Mouse (Mus musculus) embryonic fibroblast, embryonic 13.5 days (primary cell): ENCODE measurements around the gene Got2. TPM values are rescaled to one million over a fixed set of nuclear protein-coding genes. Genes with fewer than 3 reads are reported as not detected.

Source experiments
- H3K27ac ChIP-seq: 2 replicates; pipeline ENCODE4 v1.5.1; 2012; ENCODE audit warnings: low read length, control low read depth, inconsistent platforms; ENCODE audit not compliant: insufficient read depth
- H3K4me1 ChIP-seq: 2 replicates; pipeline ENCODE4 v1.6.1; 2011; ENCODE audit warnings: low read length; ENCODE audit not compliant: control insufficient read depth, insufficient read depth
- H3K4me3 ChIP-seq: 2 replicates; pipeline ENCODE4 v1.5.1; 2011; ENCODE audit warnings: mild to moderate bottlenecking, control low read depth, low read length; ENCODE audit not compliant: insufficient read depth
- CTCF ChIP-seq: IDR thresholded peaks from 2 replicates; pipeline ENCODE4 v1.5.1; 2011; ENCODE audit warnings: mild to moderate bottlenecking, control low read depth, low read length, moderate library complexity, borderline replicate concordance; ENCODE audit not compliant: insufficient read depth
- POLR2A ChIP-seq: IDR thresholded peaks from 2 replicates; pipeline ENCODE4 v1.6.1; 2011; ENCODE audit warnings: low read depth, mild to moderate bottlenecking, control low read depth, low read length, moderate library complexity
- polyA plus RNA-seq: library from polyadenylated mRNA; stranded (reverse); fragments of >200 nt; gene quantifications from 2 replicates; pipeline ENCODE4 v1.2.4, GENCODE M21; 2011; ENCODE audit warnings: low read depth; ENCODE audit not compliant: missing spikeins, insufficient read length

The Got2 gene
- 122 and 144 TPM in 2 replicates for polyA plus RNA-seq

GRCm38 (mm10) chr8:95888285-95889136 is at the start of gene Got2:
Gene Got2, minus strand, starts transcription at chr8:95888547.
- H3K27ac ChIP-seq: peak within 1 kb of the TSS; percentile 41
- peak within 1 kb of the TSS; percentile 85 for H3K4me3 ChIP-seq
- H3K4me1 ChIP-seq: peaks cover 4% of the 10 kb centered on the region; the same call in 1 of the 2 replicates
- 0 out of 2 replicates have a peak, but pooled peaks have one; percentile 49 for TF ChIP-seq POLR2A
- TF ChIP-seq CTCF: peak; percentile 76

- Histone ChIP-seq H3K4me1 (no peaks in the 10 kb centered on the region), H3K4me3 (no peak overlapping the region), H3K27ac (no peak overlapping the region)
- TF ChIP-seq CTCF (no peak), POLR2A (no peak)
These were observed 44.5 kb upstream of the Got2 start for GRCm38 (mm10) chr8:95932841-95933240.

DNA sequence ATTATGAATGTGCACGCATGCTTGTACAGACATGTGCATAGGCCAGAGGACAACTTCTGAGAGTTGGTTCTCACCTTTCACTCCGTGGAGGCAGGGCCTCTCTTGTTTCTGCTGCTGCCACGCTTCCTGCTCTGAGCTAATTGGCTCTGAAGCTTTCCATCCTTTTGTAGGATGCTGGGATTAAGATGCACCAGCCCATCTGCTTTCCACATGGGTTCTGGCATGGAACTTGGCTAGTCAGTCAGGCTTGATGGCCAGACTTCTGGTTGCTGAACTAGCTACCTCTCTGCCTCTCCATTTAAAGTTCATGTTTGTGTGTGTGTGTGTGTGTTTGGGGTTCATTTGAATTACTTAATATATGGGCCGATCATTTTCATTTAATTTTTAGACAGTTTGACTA is 41.5 kb upstream of the Got2 start:
- Histone ChIP-seq H3K4me1 (no peaks in the 10 kb centered on the region), H3K27ac (no peak overlapping the region), H3K4me3 (no peak overlapping the region)
- TF ChIP-seq CTCF (no peak), POLR2A (no peak)

DNA sequence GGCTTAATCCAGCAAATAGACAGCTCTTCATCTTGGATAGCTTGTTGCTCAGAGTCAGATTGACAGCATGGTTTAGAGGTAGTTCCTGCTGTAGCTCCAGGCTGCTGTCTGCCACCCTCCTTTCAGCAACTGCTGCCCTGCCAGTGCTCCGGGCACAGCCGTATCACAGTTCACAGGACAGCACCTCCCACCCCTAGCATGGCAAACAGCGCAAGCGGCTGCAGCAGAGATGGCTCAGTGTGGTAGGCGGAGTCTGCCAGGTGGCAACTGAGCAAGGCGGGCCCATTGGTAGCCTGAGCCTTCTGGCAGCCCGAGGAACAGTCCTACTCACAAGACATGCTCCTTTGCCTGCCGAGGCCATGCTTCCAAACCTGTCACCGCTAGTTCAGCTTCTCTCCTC is 27.8 kb upstream of the Got2 start:
- H3K4me3 ChIP-seq: 0 out of 2 replicates have a peak overlapping the region, but pooled peaks have one; percentile 4
- TF ChIP-seq POLR2A (no peak), CTCF (no peak)

DNA sequence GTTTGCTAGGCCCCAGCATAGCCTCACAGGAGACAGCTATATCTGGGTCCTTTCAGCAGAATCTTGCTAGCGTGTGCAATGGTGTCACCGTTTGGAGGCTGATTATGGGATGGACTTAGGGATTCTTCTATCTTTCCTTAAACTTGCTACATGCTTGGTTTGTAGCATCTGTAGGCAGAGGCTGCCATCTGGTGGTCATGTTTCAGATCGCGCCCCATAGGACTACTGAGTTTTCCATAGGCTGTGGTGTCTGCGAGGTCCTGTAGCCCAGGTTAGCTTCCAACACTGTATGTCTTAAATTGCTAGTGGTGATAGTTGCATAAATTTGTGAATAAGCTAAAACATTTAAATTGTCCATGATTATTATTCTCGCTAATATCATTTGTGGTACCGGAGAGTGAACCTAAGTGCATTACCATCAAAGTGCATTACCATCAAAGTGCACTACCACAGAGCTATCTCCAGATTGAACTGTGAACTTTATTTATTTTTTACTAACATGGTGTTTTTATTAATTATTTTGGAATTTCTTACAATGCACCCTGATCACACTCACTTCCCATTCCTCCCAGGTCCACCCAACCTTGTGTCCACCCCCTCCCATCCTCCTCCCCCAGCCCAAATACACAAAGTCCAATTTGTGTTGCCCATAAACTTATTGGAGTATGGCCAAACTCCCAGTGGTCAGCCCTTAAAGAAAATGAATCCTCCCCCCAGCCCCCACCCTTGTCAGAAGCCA is 26.7 kb upstream of the Got2 start:
- Histone ChIP-seq H3K4me1 (no peaks in the 10 kb centered on the region), H3K4me3 (no peak overlapping the region), H3K27ac (no peak overlapping the region)
- TF ChIP-seq POLR2A (no peak), CTCF (peak; percentile 65; the same call in 1 of the 2 replicates)

More for the DNA sequence above, 27.8 kb upstream of the Got2 start:
- no peak overlapping the region for H3K27ac ChIP-seq
- H3K4me1 ChIP-seq: no peaks in the 10 kb centered on the region

DNA sequence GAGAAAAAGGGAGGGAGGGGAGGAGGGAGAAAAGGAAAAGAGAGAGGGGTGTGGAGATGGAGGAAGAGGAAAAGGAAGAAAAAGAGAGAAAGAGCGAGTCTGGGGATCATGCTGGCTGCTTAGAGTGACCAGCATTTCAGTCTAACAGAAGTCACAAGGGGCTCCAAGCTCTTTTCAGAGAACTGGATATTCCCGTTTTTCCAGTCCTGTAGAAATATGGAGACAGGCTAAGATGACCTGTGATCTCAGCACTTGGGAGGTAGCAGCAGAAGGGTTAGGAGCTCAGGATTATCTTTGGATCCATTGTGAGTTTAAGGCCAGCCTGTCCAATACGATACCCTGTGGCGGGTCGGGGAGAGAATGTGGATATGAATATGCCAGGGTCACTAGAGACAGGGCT is 22.9 kb upstream of the Got2 start:
- no peak overlapping the region for H3K27ac ChIP-seq
- TF ChIP-seq CTCF: no peak
- TF ChIP-seq POLR2A: no peak
- H3K4me1 ChIP-seq: no peaks in the 10 kb centered on the region
- H3K4me3 ChIP-seq: no peak overlapping the region

GRCm38 (mm10) chr8:95907885-95908284 is 19.5 kb upstream of the Got2 start:
- no peak for TF ChIP-seq POLR2A
- TF ChIP-seq CTCF: no peak
- Histone ChIP-seq H3K4me3 (no peak overlapping the region), H3K27ac (no peak overlapping the region), H3K4me1 (no peaks in the 10 kb centered on the region)

DNA sequence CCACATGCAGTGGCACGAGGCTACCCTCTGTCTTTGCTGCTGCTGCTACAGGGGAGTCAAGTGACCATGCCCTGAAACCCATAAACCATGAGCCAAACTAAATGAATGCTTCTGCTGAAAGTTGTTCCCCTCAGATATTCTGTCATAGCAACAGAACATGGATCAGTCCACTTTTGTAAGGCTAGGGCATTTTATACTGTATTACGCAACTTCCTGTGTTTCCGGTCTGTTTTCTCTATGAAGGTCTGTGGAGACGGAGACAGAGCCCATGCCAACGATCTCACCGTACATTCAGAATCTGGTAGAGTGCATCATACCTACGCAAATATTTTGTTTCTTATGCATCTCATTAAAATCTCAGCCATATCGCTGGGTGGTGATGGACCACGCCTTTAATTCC is 18.4 kb upstream of the Got2 start:
- Histone ChIP-seq H3K27ac (no peak overlapping the region), H3K4me3 (no peak overlapping the region), H3K4me1 (no peaks in the 10 kb centered on the region)
- TF ChIP-seq POLR2A: no peak
- no peak for TF ChIP-seq CTCF

- H3K27ac ChIP-seq: no peak overlapping the region
- H3K4me3 ChIP-seq: no peak overlapping the region
- TF ChIP-seq CTCF (no peak), POLR2A (no peak)
- H3K4me1 ChIP-seq: no peaks in the 10 kb centered on the region
These were observed 13.5 kb upstream of the Got2 start for GRCm38 (mm10) chr8:95901864-95902263.
